ENCODE assay signal across 7 mouse cellular contexts in genomic region chr12:112722240-112723027, GRCm38 (mm10). TPM values are rescaled to one million over a fixed set of nuclear protein-coding genes. Genes with fewer than 3 reads are reported as not detected.
DNase-seq lines count a peak whose midpoint lies in the region; ATAC-seq and TF ChIP-seq lines count a peak whose summit lies in the region.

No protein-coding gene starts in this region.

- H3K36me3 ChIP-seq in E14TG2a.4 (ENCODE audit: insufficient read depth, low read length), result peaks cover 29% of the 10 kb centered on the region
- peaks cover 21% of the 10 kb centered on the region; the same call in 1 of the 2 replicates for H3K36me3 ChIP-seq in embryonic facial prominence, embryonic 14.5 days (ENCODE audit: control insufficient read depth, insufficient read depth, low read length)
- 0 out of 2 replicates have a peak, but pooled peaks cover 3% of the 10 kb centered on the region for H3K36me3 ChIP-seq in limb, embryonic 10.5 days
- H3K36me3 ChIP-seq in midbrain, embryonic 11.5 days (ENCODE audit: control insufficient read depth, insufficient read depth, low read length), result no peaks in the 10 kb centered on the region
- H3K36me3 ChIP-seq in stomach, embryonic 15.5 days, result no peaks in the 10 kb centered on the region

- peak overlapping the region; percentile 89 for H3K9ac ChIP-seq in embryonic facial prominence, embryonic 14.5 days (ENCODE audit: low read depth, low read length)
- peak overlapping the region; percentile 71 for H3K9ac ChIP-seq in midbrain, embryonic 11.5 days (ENCODE audit: low read length)
- peak overlapping the region; percentile 76 for H3K9ac ChIP-seq in stomach, embryonic 15.5 days

- H3K4me2 ChIP-seq in embryonic facial prominence, embryonic 14.5 days (ENCODE audit: low read depth, low read length), result peak overlapping the region; percentile 88
- H3K4me2 ChIP-seq in midbrain, embryonic 11.5 days, result peak overlapping the region; percentile 100
- peak overlapping the region; percentile 94 for H3K4me2 ChIP-seq in stomach, embryonic 15.5 days

- peak overlapping the region; percentile 82 for H3K27ac ChIP-seq in embryonic facial prominence, embryonic 14.5 days (replicated peaks; ENCODE audit: low read depth, low read length)
- peak overlapping the region; percentile 86 for H3K27ac ChIP-seq in limb, embryonic 10.5 days
- H3K27ac ChIP-seq in midbrain, embryonic 11.5 days (ENCODE audit: low read depth, low read length), result no peak overlapping the region
- peak overlapping the region; percentile 87 for H3K27ac ChIP-seq in stomach, embryonic 15.5 days

- H3K27me3 ChIP-seq in E14TG2a.4 (ENCODE audit: insufficient read depth, low read length), result peaks cover 22% of the 10 kb centered on the region
- H3K27me3 ChIP-seq in embryonic facial prominence, embryonic 14.5 days (replicated peaks; ENCODE audit: control insufficient read depth, insufficient read depth, low read length), result 0 out of 2 replicates have a peak, but pooled peaks cover 5% of the 10 kb centered on the region
- H3K27me3 ChIP-seq in limb, embryonic 10.5 days (ENCODE audit: low read depth, poor library complexity, severe bottlenecking), result peaks cover 64% of the 10 kb centered on the region
- H3K27me3 ChIP-seq in midbrain, embryonic 11.5 days (ENCODE audit: control insufficient read depth, insufficient read depth, low read length), result peaks cover 30% of the 10 kb centered on the region
- H3K27me3 ChIP-seq in stomach, embryonic 15.5 days (replicated peaks), result no peaks in the 10 kb centered on the region

- ATAC-seq in embryonic facial prominence, embryonic 14.5 days (ENCODE audit: low read depth), result peak; percentile 51
- peak; percentile 57 for ATAC-seq in midbrain, embryonic 11.5 days (ENCODE audit: low FRiP score)
- ATAC-seq in stomach, embryonic 15.5 days (ENCODE audit: insufficient read depth, low FRiP score, low read depth), result peak; percentile 57

- under 1% methylated on average over 12 of the region's 75 CpGs for WGBS in embryonic facial prominence, embryonic 14.5 days
- WGBS in limb, embryonic 10.5 days, result under 1% methylated on average over 75 of the region's 75 CpGs
- WGBS in midbrain, embryonic 11.5 days, result under 1% methylated on average over 74 of the region's 75 CpGs
- WGBS in stomach, embryonic 15.5 days, result under 1% methylated on average over 59 of the region's 75 CpGs

- no peak for TF ChIP-seq CTCF in E14TG2a.4 (conservative IDR thresholded peaks at IDR 0.05; ENCODE audit: low read length)

- no peaks in the 10 kb centered on the region for H3K9me3 ChIP-seq in E14TG2a.4 (ENCODE audit: low read length)
- H3K9me3 ChIP-seq in embryonic facial prominence, embryonic 14.5 days (ENCODE audit: control insufficient read depth, low read length), result no peaks in the 10 kb centered on the region
- H3K9me3 ChIP-seq in limb, embryonic 10.5 days (replicated peaks), result no peaks in the 10 kb centered on the region
- H3K9me3 ChIP-seq in midbrain, embryonic 11.5 days (ENCODE audit: control insufficient read depth, low read length), result no peaks in the 10 kb centered on the region
- no peaks in the 10 kb centered on the region for H3K9me3 ChIP-seq in stomach, embryonic 15.5 days

- peaks cover 52% of the 10 kb centered on the region for H3K4me1 ChIP-seq in E14TG2a.4 (replicated peaks; ENCODE audit: low read depth, low read length)
- H3K4me1 ChIP-seq in embryonic facial prominence, embryonic 14.5 days (ENCODE audit: control insufficient read depth, insufficient read depth, low read length), result peaks cover 24% of the 10 kb centered on the region
- peaks cover 28% of the 10 kb centered on the region for H3K4me1 ChIP-seq in limb, embryonic 10.5 days
- H3K4me1 ChIP-seq in midbrain, embryonic 11.5 days (ENCODE audit: control insufficient read depth, insufficient read depth, low read length), result peaks cover 9% of the 10 kb centered on the region
- H3K4me1 ChIP-seq in stomach, embryonic 15.5 days, result peaks cover 20% of the 10 kb centered on the region

- peak; percentile 86 for DNase-seq in adrenal gland, postnatal 14 days
- peak; percentile 58 for DNase-seq in embryonic facial prominence, embryonic 14.5 days (ENCODE audit: low spot score)
- DNase-seq in heart, postnatal 4 days, result peak; percentile 61
- DNase-seq in limb, embryonic 10.5 days (ENCODE audit: low spot score), result peak; percentile 65
- DNase-seq in midbrain, embryonic 11.5 days (ENCODE audit: low spot score, missing footprints), result peak; percentile 89

- H3K4me3 ChIP-seq in E14TG2a.4 (replicated peaks; ENCODE audit: low read length), result peak overlapping the region; percentile 93
- H3K4me3 ChIP-seq in embryonic facial prominence, embryonic 14.5 days (ENCODE audit: low read depth, low read length), result peak overlapping the region; percentile 85
- peak overlapping the region; percentile 88 for H3K4me3 ChIP-seq in limb, embryonic 10.5 days
- peak overlapping the region; percentile 74 for H3K4me3 ChIP-seq in midbrain, embryonic 11.5 days (ENCODE audit: low read depth, low read length)
- H3K4me3 ChIP-seq in stomach, embryonic 15.5 days (replicated peaks), result peak overlapping the region; percentile 88

RNA-seq across cellular contexts. Expression of gene Cep170b, which starts 2.2 kb away (rescaled TPM):
- total RNA-seq in adrenal gland, postnatal 14 days (2021), result 29.1 and 33.0 TPM in 2 replicates
- 13.3 and 14.4 TPM in 2 replicates for polyA plus RNA-seq in embryonic facial prominence, embryonic 14.5 days (2014; fragmentation: Nextera tagmentation; extraction: Ambion mirVana)
- total RNA-seq in heart, postnatal 4 days (2021), result 10 to 100 TPM; 13.1 to 14.1 TPM
- polyA plus RNA-seq in limb, embryonic 10.5 days (2016; fragmentation: Nextera tagmentation; extraction: Ambion mirVana), result 6.7 and 12.3 TPM in 2 replicates
- 5.2 and 5.5 TPM in 2 replicates for polyA plus RNA-seq in midbrain, embryonic 11.5 days (2014; fragmentation: Nextera tagmentation; extraction: Ambion mirVana)
- polyA plus RNA-seq in stomach, embryonic 15.5 days (2015; fragmentation: Nextera tagmentation; extraction: Ambion mirVana), result 24.3 and 24.6 TPM in 2 replicates

RNA-seq across cellular contexts. Expression of gene Pld4, which starts 38.0 kb away (rescaled TPM):
- 6.4 and 19.9 TPM in 2 replicates for total RNA-seq in adrenal gland, postnatal 14 days (2021)
- 12.8 and 13.0 TPM in 2 replicates for polyA plus RNA-seq in embryonic facial prominence, embryonic 14.5 days (2014; fragmentation: Nextera tagmentation; extraction: Ambion mirVana)
- 1 to 10 TPM; 3.4 to 4.1 TPM for total RNA-seq in heart, postnatal 4 days (2021)
- 2.1 and 3.5 TPM in 2 replicates for polyA plus RNA-seq in limb, embryonic 10.5 days (2016; fragmentation: Nextera tagmentation; extraction: Ambion mirVana)
- polyA plus RNA-seq in midbrain, embryonic 11.5 days (2014; fragmentation: Nextera tagmentation; extraction: Ambion mirVana), result 3.5 and 4.2 TPM in 2 replicates
- 14.5 and 16.8 TPM in 2 replicates for polyA plus RNA-seq in stomach, embryonic 15.5 days (2015; fragmentation: Nextera tagmentation; extraction: Ambion mirVana)

RNA-seq across cellular contexts. Expression of gene Zbtb42, which starts 43.8 kb away (rescaled TPM):
- 2.8 and 4.6 TPM in 2 replicates for total RNA-seq in adrenal gland, postnatal 14 days (2021)
- 3.7 and 3.8 TPM in 2 replicates for polyA plus RNA-seq in embryonic facial prominence, embryonic 14.5 days (2014; fragmentation: Nextera tagmentation; extraction: Ambion mirVana)
- total RNA-seq in heart, postnatal 4 days (2021), result 10 to 100 TPM in 1 of 2 experiments, 1 to 10 TPM in 1; 10.0 to 10.1 TPM
- 1.4 and 2.7 TPM in 2 replicates for polyA plus RNA-seq in limb, embryonic 10.5 days (2016; fragmentation: Nextera tagmentation; extraction: Ambion mirVana)
- 4.8 and 5.1 TPM in 2 replicates for polyA plus RNA-seq in midbrain, embryonic 11.5 days (2014; fragmentation: Nextera tagmentation; extraction: Ambion mirVana)
- polyA plus RNA-seq in stomach, embryonic 15.5 days (2015; fragmentation: Nextera tagmentation; extraction: Ambion mirVana), result 9.3 and 10.8 TPM in 2 replicates

RNA-seq across cellular contexts. Expression of gene Akt1, which starts 47.8 kb away (rescaled TPM):
- 245 and 247 TPM in 2 replicates for total RNA-seq in adrenal gland, postnatal 14 days (2021)
- 76.4 and 84.0 TPM in 2 replicates for polyA plus RNA-seq in embryonic facial prominence, embryonic 14.5 days (2014; fragmentation: Nextera tagmentation; extraction: Ambion mirVana)
- 100 to 1,000 TPM; 352 to 392 TPM for total RNA-seq in heart, postnatal 4 days (2021)
- 59.3 and 82.8 TPM in 2 replicates for polyA plus RNA-seq in limb, embryonic 10.5 days (2016; fragmentation: Nextera tagmentation; extraction: Ambion mirVana)
- polyA plus RNA-seq in midbrain, embryonic 11.5 days (2014; fragmentation: Nextera tagmentation; extraction: Ambion mirVana), result 62.5 and 82.6 TPM in 2 replicates
- 161 and 170 TPM in 2 replicates for polyA plus RNA-seq in stomach, embryonic 15.5 days (2015; fragmentation: Nextera tagmentation; extraction: Ambion mirVana)
